Mouse (Mus musculus): ENCODE results near the gene Arhgap22.

Gene Arhgap22

DNA sequence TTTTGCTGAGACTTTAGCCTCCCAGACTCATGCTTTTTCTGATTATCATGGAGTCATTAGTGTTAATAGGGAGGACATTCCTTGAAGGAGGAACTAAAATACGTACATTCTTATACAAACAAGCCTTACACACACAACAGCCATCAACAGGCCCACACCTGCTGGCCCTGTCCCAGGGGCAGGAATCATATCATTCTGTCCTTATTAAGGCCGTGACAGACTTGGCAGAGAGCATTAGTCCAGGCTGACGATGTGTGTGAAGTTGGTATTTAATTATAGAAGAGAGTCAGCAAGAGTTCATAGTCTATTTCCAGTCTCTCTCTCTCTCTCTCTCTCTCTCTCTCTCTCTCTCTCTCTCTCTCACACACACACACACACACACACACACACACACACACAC, 30.7 kb downstream of the Arhgap22 start:
- TF ChIP-seq GATA4 (IDR thresholded peaks at IDR 0.05; ENCODE audit: insufficient replicate concordance, low read length) = no peak

DNA sequence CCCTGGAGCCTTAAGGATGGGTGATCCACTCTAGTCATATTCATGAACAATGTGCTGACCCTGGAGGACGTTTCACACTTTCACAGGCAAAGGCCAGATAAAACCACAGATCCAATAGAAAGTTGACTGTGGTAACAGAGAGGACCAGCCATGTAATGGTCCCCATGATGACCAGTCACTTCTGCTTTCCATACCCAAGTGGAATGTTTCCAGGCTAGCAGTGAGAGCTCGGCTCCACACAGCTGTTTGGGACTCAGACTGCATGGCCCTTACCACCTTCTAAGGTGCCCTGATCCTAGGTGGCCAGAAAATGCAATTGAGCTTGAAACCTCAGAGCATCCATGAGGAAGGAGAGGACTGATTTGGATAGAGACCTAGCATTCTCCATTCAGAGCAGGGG, 31.1 kb downstream of the Arhgap22 start:
- no peak for TF ChIP-seq GATA4 (IDR thresholded peaks at IDR 0.05; ENCODE audit: insufficient replicate concordance, low read length)

DNA sequence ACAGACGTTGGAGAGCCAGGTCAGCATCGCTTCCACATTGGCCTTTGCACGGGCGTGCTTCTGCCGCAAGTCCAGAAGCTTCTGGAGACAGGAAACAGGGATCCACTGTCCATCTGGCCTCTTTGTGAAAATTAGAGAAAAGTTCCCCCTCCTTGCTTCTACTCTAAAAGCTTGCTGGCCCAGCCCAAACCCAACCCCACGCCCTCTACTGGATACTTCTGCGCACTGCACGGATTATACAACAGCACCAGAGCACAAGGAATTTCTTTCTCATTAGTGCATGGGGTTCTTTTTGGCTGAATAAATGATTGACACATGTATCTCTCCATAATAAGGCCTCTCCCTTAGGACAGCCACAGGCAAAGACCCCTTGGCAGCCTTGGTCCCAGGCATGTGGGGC, 32.6 kb downstream of the Arhgap22 start:
- no peak for TF ChIP-seq GATA4 (IDR thresholded peaks at IDR 0.05; ENCODE audit: insufficient replicate concordance, low read length)

DNA sequence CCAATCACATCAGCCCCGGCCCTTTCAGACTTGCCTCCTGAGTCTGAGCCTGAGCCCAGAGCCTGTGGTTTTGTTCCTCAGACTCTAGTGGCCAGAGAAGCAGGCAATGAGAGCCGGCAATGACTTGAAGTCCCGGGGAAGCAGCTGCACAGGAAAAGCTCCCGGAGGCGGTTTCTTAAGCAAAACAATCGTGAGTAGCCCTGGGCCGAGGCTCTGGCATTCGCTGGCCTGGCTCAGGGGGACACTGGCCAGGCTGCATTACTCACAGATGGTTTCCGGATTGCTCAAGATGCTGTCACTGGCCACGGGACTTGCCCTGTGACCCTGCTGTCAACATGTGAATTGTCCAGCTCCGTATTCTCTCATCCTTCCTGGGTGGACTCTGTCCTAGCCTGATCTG, 33.8 kb downstream of the Arhgap22 start:
- no peak for TF ChIP-seq GATA4 (IDR thresholded peaks at IDR 0.05; ENCODE audit: insufficient replicate concordance, low read length)

DNA sequence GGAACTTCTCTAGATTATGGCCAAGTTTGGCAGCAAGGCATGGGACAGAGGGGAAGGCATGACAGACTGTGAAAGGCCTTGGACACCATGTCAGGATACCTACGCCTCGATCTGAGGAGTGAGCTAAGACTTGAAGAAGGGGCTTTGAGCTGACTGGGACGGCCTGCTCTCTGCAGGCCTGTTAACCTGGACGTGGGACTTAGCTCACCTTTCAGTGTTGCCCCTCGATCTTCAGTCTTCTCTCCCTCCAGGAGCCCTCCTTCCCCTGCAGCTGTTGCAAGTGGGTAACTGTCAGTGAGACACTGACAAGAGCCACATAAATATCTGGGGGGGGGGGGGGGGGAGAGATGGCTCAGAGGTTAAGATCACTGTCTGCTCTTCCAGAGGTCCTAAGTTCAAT, 34.9 kb downstream of the Arhgap22 start:
- TF ChIP-seq GATA4 (IDR thresholded peaks at IDR 0.05; ENCODE audit: insufficient replicate concordance, low read length) = no peak

DNA sequence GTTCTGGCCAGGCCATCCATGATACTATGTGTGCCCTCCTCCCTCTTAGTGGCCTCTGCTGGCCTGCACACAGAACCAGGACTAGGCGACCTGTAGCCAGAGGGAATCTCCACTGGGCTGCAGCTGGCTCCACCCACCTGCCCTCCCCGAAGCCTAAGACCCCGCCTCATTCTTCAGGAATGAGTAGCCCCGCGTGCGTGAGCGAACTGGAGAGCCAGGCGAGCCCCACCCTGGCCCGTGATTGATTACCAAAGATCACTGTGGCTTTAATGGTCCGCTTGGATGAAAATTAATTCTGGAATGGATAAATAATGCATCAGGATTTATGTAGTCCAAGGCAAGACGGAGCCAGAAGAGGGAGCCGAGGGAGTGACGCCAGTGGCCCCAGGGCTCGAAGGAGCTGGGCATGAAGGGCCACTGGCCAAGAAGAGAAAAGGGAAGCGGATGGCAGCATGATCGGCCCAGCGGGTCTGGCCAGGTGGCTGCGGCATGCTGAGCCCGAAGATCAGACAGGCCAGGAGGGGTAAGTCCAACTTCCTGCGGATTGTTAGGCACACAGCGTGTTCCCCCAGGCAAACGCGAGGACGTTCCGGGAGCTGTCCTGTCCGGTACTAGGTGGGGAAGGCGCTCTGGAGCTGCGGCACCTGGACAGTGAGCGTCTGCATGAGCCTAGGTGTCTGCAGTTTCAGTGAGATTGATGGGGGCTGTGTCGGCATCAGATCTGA, 36.6 kb downstream of the Arhgap22 start:
- no peak for TF ChIP-seq GATA4 (IDR thresholded peaks at IDR 0.05; ENCODE audit: insufficient replicate concordance, low read length)

DNA sequence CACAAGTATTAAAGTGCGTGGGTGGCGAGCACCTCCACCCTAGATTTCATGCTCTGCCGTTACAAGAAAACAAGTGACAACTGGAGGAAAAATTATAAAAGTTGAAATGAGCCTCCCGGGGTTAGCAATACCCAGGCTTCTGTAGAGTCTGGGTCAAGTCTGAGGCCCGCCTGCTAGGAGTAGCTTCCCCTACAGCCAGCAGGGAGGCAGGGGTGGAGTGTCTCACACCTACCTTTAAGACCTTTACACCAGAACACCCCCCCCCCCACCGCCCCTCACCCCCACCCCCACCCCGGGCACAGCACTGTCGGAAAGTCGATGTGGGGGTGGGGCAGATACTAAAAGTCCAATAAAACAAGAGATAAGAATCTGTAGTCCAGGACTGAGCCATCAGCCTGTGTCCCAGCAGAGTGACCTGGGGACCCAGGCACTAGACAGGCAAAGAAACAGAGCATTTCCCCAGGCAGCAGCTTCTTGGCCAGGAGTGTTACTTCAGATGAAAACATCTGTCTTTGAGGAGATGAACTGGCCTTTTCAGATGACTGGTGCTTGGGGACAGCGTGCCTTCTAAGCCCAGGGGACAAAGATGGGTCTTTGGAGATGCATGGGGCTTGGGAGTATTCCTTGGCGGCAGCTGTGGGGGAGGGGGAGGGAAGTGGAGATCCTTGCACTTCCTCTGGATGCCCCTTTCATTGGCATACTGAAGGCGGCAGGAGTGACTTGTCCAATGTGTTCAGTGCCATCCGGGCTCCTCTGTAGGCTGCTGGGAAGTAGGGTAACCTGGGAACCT, 37.3 kb downstream of the Arhgap22 start:
- no peak for TF ChIP-seq GATA4 (IDR thresholded peaks at IDR 0.05; ENCODE audit: insufficient replicate concordance, low read length)

DNA sequence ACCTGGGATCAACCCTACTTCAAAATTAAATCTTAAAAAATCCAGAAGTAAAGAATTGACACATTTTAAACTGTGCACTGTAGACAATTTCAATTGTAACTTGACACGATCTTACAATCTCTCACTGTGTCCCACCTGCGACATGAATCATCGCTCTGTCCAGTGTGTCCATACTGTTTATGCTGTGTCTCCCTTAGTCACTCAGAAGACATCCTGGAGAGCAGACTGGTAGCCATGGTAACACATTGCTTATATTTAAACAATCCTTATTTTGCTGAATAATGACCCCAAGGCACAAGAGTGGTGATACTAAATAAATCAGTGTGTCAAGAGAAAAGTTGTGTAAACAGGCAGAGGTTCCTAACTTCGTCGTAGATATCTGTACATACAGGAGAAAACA, 44.4 kb downstream of the Arhgap22 start:
- TF ChIP-seq GATA4 (IDR thresholded peaks at IDR 0.05; ENCODE audit: insufficient replicate concordance, low read length) = no peak

DNA sequence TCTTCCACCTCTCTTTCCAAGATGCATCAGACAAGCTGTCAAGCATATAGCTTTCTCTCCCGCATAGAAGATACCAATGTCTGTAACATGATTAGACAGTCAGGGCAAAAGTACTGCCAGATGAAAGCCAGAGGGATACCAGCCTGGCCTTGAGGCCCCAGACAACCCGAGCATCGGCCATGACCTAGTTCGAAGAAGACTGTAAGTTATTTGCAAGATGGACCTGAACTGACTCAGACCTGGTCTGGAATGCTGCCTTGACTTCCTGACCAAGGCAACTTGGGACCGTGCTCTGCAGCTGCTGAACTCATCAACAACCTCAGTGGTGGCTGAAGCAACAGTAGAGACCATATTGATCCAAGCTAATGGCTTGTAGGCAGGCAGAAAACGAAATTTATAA, 46.3 kb downstream of the Arhgap22 start:
- no peak for TF ChIP-seq GATA4 (IDR thresholded peaks at IDR 0.05; ENCODE audit: insufficient replicate concordance, low read length)

DNA sequence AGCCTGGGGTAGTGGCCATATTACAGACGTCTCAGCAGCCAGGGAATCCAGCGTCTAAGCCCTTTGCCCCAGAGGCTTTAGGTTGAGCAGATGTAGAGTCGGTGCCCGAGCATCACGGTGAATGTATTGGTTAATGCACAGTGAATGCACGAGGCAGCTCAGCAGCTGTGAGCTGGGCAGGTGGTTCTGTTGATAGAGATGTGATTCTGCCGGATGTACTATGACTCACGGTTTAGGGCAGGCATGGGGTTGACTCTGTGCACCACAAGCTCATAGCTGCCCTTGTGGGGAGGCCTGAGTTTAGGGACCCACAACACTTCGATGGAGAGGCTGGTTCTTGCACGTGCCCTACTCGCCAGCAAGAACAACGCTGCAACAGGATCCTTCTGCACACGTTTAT, 51.0 kb downstream of the Arhgap22 start:
- TF ChIP-seq GATA4 (IDR thresholded peaks at IDR 0.05; ENCODE audit: insufficient replicate concordance, low read length) = no peak

DNA sequence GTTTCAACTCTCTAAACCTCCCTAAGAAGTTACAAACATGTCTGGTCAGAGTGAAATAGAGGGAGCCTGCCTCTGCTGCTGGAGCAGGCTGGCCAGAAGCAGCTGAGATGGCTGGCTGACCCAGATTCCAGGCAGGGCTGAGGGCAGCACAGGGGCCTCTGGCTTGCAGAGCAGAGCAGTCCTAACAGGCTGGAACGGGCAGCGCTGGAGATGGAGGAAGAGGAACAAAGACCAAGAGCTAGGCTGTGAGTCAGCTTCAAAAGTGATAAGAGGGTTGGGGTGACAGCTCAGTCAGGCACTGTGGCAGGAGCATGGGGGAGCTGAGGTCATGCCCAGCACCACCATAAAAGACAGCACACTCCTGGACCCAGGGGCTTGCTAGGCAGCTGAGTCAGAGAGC, 62.4 kb downstream of the Arhgap22 start:
- no peak for TF ChIP-seq GATA4 (IDR thresholded peaks at IDR 0.05; ENCODE audit: insufficient replicate concordance, low read length)

DNA sequence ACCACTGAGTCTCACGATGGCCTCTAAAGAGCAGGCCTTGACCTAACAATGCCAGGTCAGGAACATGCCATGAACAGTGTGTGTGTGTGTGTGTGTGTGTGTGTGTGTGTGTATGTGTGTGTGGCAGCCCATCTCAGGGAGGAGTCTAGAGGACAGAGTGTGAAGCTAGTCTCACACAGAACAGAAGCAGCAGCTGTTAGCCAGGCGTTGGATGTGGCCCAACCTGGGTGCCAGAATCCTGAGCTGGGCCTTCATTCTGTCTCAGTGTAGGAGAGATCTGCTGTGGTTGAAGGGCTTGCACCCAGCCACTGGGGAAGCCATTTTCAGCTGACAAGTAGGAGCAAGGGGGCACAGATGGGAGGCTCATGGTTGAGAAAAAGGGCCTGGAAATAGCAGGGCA, 64.5 kb downstream of the Arhgap22 start:
- no peak for TF ChIP-seq GATA4 (IDR thresholded peaks at IDR 0.05; ENCODE audit: insufficient replicate concordance, low read length)

DNA sequence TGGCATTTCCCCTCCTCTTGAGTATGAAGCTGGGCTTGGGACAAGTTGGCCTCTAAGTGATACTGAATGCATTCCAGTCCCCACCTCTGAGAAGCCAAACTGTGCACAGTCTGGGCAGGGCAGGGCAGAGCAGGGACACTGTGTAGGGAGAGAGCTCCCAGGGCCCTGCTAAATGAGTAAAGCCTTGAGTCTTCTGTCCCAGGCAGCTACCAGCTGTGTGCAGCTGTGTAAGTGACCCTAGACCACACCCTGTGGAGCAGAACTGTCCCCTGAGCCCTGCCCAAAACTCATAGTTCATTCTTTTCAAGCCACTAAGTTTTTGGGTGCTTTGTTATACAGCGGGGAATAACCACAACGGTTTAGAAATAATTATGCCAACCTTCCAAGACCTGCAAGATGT, 67.1 kb downstream of the Arhgap22 start:
- TF ChIP-seq GATA4 (IDR thresholded peaks at IDR 0.05; ENCODE audit: insufficient replicate concordance, low read length) = no peak

DNA sequence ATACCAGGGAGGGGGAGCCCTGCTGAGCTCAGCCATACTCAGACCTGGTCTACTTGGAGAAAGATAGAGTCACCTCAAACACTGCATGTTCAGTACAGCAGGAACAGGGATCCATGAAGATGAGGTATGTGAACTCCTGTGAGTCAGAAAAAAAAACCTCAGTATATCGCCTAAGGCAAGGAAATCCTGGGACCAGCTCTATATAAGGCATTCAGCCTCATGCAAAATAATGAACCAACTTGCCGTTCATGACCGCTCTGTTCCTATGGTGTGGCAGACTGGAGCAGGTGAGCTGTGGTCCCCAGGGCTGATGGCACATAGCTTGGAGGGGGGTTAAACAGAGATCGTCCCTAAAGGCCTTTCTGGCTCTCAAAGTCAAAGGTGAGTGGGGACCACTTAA, 68.6 kb downstream of the Arhgap22 start:
- no peak for TF ChIP-seq GATA4 (IDR thresholded peaks at IDR 0.05; ENCODE audit: insufficient replicate concordance, low read length)

DNA sequence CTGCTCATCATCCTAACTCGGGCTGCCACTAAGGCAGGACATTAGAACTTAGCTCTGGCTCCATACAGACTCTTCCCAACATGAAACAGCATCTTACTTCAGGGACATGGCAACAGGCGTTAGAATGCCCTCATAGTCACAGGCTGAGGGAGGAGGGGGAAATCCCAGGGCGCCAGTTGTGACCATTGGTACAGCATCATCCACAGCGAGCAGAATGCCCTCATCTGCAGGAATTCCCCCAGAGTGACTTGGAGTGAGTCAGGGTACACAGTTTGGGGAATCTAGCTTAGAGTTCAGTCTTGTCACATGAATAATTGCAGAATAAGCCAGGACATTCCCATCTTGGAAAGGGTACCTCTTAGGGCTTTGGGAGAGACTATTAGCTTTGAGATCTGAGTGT, 74.1 kb downstream of the Arhgap22 start:
- no peak for TF ChIP-seq GATA4 (IDR thresholded peaks at IDR 0.05; ENCODE audit: insufficient replicate concordance, low read length)

DNA sequence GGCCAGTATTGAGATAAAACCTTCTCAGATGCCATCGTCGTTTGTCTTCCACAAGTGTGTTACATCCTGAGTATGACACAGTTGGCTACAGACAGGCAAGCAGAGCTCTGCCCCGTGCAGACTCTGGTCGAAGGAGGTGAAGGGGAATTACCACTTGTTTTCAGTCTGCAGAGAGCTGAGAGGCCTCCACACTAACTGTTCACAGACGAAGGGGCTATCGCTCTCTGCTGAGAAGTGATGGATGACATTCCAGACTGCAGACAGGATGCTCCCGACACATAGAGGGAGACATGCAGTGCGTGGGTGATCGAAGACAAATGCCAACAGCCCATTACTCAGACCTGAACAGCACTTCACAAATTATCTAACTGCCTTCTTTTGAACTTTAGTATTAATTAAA, 76.2 kb downstream of the Arhgap22 start:
- no peak for TF ChIP-seq GATA4 (IDR thresholded peaks at IDR 0.05; ENCODE audit: insufficient replicate concordance, low read length)

DNA sequence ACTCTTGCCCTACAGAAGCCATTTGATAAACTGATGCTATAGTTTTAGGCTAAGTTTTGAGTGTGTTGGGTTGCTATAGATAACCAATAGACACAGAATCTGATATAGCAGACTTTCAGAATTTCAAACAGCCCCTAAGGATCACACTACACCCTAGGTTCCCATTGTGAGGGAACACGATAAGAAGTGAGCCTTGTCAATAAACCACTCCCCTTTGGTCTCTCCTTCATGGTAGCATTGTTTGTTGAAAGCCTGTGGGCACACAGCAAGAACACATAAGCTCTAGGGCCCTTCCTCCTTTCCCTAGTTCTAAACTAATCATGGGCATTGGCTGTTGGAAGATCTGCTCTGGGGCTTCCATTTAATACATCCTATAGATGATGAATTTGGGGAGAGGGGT, 80.7 kb downstream of the Arhgap22 start:
- no peak for TF ChIP-seq GATA4 (IDR thresholded peaks at IDR 0.05; ENCODE audit: insufficient replicate concordance, low read length)
